Mouse (Mus musculus) MEL (cell line): Measurements from ENCODE around the gene Trub1.

Experiments
- BHLHE40 ChIP-seq: IDR thresholded peaks from 2 replicates; pipeline ENCODE4 v1.6.1; 2012; ENCODE audit warnings: low read depth, mild to moderate bottlenecking, inconsistent platforms, low read length, improper control_type of control experiment, borderline replicate concordance
- CTCF ChIP-seq, 3 experiments: IDR thresholded peaks in 2 of 3; conservative IDR thresholded peaks in 1 of 3; 2 replicates each; pipeline ENCODE4 v1.5.1; 2011 to 2012; ENCODE audit warnings: low read length in 3 of 3, low read depth in 2 of 3, mild to moderate bottlenecking in 2 of 3, improper control_type of control experiment in 1 of 3, inconsistent platforms in 1 of 3, mixed read lengths in 1 of 3, moderate library complexity in 1 of 3; ENCODE audit not compliant: control insufficient read depth in 1 of 3, insufficient read depth in 1 of 3, poor library complexity in 1 of 3, severe bottlenecking in 1 of 3
- E2F4 ChIP-seq: IDR thresholded peaks from 2 replicates; pipeline ENCODE4 v1.6.1; 2011; ENCODE audit warnings: low read depth, low read length, improper control_type of control experiment, borderline replicate concordance
- ELF1 ChIP-seq: IDR thresholded peaks from 2 replicates; pipeline ENCODE4 v1.6.1; 2014; ENCODE audit warnings: low read depth, mild to moderate bottlenecking, inconsistent platforms, low read length, improper control_type of control experiment, moderate library complexity
- GABPA ChIP-seq: IDR thresholded peaks from 2 replicates; pipeline ENCODE4 v1.6.1; 2012; ENCODE audit warnings: low read depth, mild to moderate bottlenecking, inconsistent platforms, low read length, improper control_type of control experiment, moderate library complexity
- MAFK ChIP-seq: IDR thresholded peaks from 2 replicates; pipeline ENCODE4 v1.6.1; 2011; ENCODE audit warnings: low read depth, mild to moderate bottlenecking, low read length, improper control_type of control experiment, borderline replicate concordance
- POLR2A ChIP-seq, 2 experiments: IDR thresholded peaks; 2 replicates each; pipeline ENCODE4 v1.6.1; 2011 to 2012; ENCODE audit warnings: low read length in 2 of 2, mild to moderate bottlenecking in 2 of 2, control low read depth in 1 of 2, improper control_type of control experiment in 1 of 2, low read depth in 1 of 2, moderate library complexity in 1 of 2; ENCODE audit not compliant: control insufficient read depth in 1 of 2, insufficient read depth in 1 of 2, poor library complexity in 1 of 2
- POLR2AphosphoS2 ChIP-seq: IDR thresholded peaks from 2 replicates; pipeline ENCODE4 v1.6.1; 2011; ENCODE audit warnings: low read length, improper control_type of control experiment
- TAL1 ChIP-seq: IDR thresholded peaks from 2 replicates; pipeline ENCODE4 v1.6.1; 2012; ENCODE audit warnings: mild to moderate bottlenecking, inconsistent platforms, low read length, moderate library complexity, mixed read lengths
- TCF12 ChIP-seq: IDR thresholded peaks from 2 replicates; pipeline ENCODE4 v1.6.1; 2014; ENCODE audit warnings: low read depth, mild to moderate bottlenecking, inconsistent platforms, low read length, improper control_type of control experiment, moderate library complexity
- USF1 ChIP-seq: IDR thresholded peaks from 2 replicates; pipeline ENCODE4 v1.6.1; 2014; ENCODE audit warnings: low read depth, mild to moderate bottlenecking, inconsistent platforms, low read length, improper control_type of control experiment, moderate library complexity

DNA sequence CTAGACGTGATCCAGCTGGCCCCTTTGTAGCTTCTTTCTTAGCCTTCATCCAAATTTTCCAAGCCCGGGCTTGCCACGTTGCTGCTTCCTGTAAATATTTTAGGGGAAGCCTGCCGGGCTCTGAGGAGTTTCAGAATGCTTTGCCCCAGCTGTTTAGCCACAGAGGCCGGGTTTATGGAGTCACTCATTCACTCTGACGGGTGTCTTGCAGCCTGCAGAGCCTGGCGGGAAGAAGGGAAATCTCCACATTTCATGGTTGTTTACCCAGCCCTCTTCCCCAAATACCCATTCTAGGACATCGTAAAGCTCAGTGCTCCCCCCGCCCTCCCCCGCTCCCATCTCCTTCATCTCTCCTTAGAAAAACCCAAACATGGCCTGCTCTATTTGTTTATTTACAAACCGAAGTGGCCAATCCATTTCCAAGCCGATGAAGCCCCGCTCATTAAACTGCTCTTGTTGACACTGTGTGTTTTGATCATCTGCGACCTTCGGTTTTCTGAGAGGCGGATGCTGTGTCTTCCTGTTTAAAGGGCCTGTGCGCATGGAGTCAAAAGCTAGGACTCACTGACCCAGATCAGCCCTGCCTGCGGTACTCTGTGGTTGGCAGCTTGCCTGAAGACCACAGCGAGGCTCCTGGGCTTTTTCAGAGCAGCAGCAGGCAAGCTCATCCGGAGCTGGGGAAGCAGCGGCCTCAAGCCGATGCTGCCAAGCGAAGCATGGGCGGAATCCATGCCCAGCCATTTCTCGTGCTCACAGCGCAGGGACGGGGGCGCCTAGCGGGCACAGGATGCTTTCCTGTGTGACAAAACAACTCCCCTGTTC lies 41.1 kb upstream of the Trub1 start:
- TF ChIP-seq POLR2A (IDR thresholded peaks at IDR 0.05; ENCODE audit: control insufficient read depth in 1 of 2, insufficient read depth in 1 of 2, low read depth in 1 of 2, low read length in 2 of 2, poor library complexity in 1 of 2) (no peak), POLR2AphosphoS2 (no peak), GABPA (no peak), CTCF (IDR thresholded peaks at IDR 0.05 in 2 of 3, conservative IDR thresholded peaks at IDR 0.05 in 1 of 3; ENCODE audit: control insufficient read depth in 1 of 3, insufficient read depth in 1 of 3, low read depth in 2 of 3, low read length in 3 of 3, poor library complexity in 1 of 3, severe bottlenecking in 1 of 3) (no peak), MAFK (no peak), TCF12 (no peak), TAL1 (no peak), BHLHE40 (no peak), USF1 (no peak), E2F4 (no peak), ELF1 (no peak)
